Mouse (Mus musculus) gastrocnemius, adult 8-10 months (tissue): ENCODE results near the gene Cpne6. TPM values are rescaled to one million over a fixed set of nuclear protein-coding genes. Genes with fewer than 3 reads are reported as not detected.

Experiments used
- DNase-seq, 2 experiments: peaks; one replicate each; pipeline ENCODE4 v3.0.0; 2022; ENCODE audit warnings: low spot score in 2 of 2
- total RNA-seq, 4 experiments: library from RNA; stranded (reverse); gene quantifications; 2 replicates each; pipeline ENCODE4 v1.2.4; 2022

The Cpne6 gene
- total RNA-seq, 4 experiments from 2014 or later: not detected

GRCm38 (mm10) chr14:55496761-55497448 lies 13.3 kb upstream of the Cpne6 start:
- DNase-seq: no peak

GRCm38 (mm10) chr14:55497449-55497821 lies 12.8 kb upstream of the Cpne6 start:
- peak; percentile 52 to 63 for DNase-seq

DNA sequence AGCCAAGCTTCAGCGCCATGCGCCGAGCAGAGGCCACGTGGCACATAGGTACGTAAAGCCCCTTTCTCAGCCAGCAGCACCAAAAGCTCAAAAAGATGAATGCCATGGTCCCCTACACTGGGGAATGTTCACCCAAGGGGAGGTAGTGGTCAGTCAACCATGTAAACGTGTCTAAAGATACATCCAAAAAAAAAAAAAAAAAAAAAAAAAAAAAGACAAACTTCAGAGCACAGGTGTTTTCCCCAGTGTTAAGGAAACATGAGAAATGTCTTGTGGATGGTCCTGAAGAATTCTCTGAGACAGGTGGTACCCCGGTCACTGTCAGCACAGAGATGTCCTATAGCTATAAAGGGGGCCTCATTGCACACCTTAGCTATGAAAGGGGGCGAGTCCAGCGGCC lies 4.6 kb upstream of the Cpne6 start:
- no peak for DNase-seq

DNA sequence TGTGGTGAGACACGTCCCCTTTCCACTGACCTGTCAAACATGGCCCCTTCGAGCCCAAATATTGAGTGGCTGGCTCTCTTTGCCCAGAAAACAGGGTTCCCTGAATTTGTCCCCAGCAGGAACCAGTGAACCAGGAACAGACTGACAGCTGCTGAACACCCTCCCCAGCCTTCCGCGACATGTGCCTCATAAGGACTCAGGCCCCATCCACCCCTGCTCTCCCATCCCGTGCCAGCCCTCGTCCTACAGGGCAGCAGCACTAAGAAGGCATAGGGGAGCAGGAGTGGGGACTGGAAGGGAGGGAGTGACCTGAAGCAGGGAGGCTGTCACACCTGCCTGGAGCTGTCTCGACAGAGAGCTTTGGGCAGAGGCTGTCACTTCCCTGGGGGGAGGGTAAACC lies 2.4 kb upstream of the Cpne6 start:
- no peak for DNase-seq

DNA sequence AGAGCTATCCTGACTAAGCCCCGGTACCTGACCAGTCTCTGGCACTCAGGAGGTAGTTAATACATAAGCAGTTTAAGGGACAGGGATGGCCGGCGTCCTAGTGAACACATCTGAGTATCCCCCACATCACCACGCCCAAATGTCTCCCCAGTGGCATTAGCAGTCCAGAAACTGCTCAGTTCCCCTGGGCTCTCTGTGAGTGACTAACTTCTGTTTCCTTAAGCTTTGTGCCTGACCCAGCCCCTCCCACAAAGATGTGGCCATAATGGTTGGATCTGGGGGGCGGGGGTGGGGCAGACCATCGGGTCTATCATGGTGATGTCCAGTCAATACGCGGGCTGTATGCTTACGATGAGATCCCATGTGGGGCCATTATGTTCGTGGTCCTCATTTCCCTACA lies 705 bp upstream of the Cpne6 start:
- no peak for DNase-seq

GRCm38 (mm10) chr14:55511037-55511436 lies 792 bp downstream of the Cpne6 start:
- no peak for DNase-seq

DNA sequence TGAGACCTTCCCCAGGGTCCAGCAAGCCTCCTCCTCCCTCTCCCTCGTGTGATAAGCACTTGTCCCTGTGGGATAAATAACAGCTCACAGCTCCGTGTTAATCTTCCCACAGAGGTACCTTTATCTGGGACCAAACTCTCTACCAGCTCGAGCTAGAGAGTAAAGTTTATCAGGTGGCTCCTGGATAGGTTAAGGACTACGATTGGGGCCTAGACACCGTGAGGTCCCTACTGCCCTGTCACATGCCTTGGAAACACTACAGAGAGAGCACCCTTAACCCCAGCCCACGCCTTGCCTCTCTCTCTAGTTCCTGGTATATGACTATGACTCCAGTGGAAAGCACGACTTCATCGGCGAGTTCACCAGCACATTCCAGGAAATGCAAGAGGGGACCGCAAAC lies 3.7 kb downstream of the Cpne6 start:
- DNase-seq: no peak

DNA sequence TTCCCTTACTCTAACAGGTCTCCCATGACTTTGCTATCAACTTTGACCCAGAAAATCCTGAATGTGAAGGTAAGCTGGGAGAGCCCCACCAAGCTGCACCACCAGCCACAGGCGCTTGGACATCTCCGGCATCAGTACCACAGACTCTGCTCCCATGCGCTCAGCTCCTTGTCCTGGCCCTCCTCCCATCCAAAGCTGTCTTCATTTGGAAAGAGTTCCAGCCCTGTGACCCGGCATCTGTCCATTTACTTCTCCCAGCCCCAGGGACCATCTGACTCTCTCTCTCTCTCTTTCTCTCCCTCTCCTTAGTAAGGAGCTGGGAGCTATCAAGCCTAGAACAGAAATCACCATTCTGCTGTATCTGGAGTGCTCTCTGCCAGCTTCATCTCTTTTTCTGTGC lies 5.6 kb downstream of the Cpne6 start:
- no peak for DNase-seq

DNA sequence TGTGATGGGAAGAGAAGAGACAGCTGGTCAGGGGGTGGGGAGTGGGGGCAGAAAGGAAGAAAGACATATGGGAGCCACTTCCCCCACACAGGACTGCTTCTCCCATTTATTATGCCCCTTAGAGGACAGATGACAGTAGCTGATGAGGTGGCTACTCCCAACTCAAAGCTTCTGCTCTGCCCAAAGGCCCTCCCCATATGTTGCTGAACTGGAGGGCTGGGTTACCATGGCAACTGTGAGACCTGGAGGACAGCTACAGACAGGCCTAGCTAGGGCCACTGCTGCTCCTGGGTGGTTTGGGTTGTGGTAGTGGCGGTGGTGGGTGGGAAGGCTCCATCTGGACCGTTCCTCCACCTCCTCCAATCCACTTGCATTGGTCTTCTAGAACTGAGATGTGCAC lies 8.7 kb downstream of the Cpne6 start:
- DNase-seq: no peak

- DNase-seq: no peak
Measured at GRCm38 (mm10) chr14:55519604-55520003, 9.4 kb downstream of the Cpne6 start.

DNA sequence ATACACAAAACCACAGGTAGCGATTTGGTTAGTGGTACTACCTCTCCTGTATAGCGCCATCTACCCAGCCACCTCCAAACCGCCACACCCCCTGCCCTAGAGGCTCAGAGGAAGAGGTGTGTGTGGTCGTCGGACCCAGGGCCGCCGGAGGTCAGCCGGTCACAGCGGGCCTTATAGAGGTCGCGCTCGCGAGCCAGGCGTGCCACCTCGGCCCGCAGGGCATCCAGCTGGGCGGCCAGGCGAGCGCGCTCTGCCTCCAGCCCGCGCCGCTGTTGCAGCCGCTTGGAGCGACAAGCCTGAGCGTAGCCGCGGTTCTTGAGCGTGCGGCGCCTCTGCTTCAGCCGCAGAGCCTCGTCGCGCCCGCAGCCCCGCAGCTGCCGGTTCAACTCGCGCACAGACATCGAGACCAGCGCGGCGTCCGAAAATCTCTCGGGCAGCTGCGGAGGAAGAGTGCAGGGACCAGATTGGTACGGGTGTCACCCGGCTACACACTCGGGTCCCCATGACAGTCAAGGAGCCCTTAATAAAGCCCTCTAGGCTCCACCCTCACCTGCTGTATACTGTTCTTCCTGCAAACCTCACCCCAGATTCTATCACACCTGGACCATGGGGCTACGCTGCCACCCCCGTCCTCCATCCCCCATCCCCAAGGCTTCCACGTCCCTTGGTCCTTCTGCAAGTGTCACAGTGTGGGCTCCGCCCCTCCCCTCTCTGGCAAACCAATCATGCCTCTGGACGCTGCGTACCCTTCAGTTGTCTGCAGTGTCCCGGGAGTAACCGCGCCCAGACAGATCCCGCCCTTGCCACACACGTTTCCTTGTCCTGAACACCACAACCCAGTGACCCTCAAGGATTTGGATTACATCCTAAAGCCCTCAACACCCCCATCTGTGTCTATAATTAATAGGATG lies 10.5 kb downstream of the Cpne6 start:
- DNase-seq: no peak

DNA sequence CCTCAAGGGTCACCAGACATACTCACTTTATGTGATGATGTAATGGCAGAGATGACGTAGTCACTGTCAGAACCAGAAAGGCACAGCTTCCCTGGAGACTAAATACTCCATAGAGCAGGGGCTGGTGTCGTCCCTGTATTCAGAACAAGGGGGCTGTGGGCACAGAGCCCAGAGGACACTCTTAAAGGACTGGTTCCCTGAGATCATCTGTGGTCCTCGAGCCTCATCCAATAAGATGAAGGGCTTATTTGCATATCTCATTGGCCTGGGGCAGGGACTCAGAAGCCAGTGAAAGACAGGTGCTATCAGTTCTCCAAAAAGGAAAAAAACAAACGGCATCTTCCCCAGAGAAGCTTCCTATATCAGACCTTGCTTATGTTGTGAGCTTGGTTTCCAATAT lies 13.8 kb downstream of the Cpne6 start:
- DNase-seq: no peak

GRCm38 (mm10) chr14:55524785-55525184 lies 14.5 kb downstream of the Cpne6 start, which contains the start of gene Nrl:
Nrl (minus strand) TSS chr14:55524981.
- DNase-seq: no peak

GRCm38 (mm10) chr14:55526674-55527073 lies 16.4 kb downstream of the Cpne6 start:
- DNase-seq: no peak

DNA sequence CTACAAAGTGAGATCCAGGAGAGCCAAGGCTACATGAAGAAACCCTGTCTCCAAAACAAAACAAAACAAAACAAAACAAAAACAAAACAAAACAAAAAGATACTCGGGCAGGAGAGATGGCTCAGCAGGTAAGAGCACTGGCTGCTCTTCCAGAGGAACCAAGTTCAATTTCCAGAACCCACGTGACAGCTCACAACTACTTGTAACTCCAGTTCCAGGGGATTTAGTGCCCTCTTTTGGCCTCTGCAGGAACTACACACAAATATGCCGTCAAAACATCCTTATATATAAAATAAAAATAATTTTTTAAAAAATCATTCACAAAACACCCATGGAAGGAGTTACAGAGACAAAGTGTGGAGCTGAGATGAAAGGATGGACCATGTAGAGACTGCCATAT lies 17.7 kb downstream of the Cpne6 start:
- DNase-seq: no peak

DNA sequence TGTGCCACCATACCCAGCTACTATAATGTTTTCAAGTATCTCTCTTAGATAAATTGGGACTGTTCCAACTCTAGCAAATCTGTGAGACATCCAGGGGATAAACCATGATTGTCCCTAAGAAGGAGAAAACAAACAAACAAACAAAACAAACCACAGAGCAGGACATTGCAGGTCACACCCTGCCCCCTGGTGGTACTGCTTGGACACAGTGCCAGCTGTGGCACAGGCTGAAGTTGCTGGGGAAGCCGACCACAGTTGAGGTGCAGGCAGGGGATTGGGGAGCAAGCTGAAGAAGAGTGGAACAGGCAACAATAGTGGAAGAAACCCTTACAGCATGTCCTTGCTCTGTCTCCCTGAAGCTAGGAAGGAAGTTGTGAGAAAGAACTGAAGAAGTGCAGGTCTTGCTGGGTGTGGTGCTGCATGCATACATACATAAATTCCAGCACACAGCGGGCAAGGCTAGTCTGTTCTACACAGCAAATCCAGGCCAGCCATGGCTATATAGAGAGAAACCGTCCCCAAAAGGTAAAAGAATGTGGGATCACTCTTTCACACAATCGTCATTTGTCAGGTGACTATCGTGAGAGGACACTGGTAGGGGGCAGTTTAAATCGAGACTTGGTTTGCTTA lies 26.0 kb downstream of the Cpne6 start:
- DNase-seq: no peak

- DNase-seq: peak; percentile 81 to 89
Measured at GRCm38 (mm10) chr14:55540067-55540786, 30.0 kb downstream of the Cpne6 start, which contains the start of gene Pck2. Pck2 (plus strand) TSS chr14:55540266.

DNA sequence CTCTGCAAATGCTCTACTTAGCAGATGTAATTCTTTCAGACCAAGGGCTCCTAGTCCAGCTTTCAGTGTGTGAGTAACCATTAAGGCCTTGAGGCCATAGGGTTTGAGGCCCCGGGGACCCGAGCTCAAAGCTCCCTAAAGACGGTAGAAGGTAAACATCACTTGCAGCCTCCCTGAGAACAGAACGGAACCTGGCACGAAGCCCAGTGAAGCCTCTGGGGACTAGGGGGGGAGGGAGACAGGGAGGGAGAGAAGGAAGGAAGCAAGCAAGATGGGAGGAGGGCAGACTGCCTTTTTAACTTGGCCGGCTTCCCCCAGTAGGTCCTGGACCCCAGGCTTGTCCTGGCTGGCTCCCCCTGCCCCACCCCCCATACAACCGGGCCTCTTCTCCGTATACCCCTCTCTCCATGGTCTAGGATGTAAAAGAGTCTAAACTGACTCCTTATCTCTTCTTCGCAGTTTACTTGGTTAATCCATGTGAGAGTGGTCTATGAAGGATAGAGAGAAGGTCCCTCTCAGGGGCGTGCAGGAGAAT lies 30.6 kb downstream of the Cpne6 start:
- DNase-seq: peak; percentile 48 to 59

DNA sequence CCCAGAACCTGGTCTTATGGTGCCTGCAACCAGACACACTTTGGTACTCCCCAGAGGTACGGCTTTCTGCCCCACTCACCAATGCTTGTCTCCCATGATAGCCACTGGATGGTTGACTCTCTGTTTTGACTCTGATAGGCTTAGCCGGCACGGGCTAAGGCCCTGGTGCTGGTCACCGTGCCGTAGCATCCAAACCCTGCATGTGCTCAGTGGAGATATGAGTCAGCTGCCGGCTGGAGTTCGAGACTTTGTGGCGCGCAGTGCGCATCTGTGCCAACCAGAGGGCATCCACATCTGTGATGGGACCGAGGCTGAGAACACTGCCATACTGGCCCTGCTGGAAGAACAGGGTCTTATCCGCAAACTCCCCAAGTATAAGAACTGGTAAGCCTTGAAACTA lies 32.0 kb downstream of the Cpne6 start:
- no peak for DNase-seq

DNA sequence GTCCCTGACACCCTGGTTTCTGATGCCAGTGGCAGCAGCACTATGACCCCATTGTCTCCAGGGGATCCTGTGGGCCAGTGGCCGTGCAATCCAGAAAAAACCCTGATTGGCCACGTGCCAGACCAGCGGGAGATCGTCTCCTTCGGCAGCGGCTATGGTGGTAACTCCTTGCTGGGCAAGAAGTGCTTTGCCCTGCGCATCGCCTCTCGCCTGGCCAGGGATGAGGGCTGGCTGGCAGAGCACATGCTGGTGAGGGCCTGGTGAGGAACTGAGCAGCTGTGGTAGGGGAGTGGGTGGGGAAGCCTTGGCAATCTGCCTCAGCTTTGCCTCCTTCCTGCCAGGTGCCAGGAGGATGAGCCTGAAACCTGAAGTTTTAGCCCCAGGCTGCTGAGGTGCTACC lies 34.1 kb downstream of the Cpne6 start:
- DNase-seq: no peak

DNA sequence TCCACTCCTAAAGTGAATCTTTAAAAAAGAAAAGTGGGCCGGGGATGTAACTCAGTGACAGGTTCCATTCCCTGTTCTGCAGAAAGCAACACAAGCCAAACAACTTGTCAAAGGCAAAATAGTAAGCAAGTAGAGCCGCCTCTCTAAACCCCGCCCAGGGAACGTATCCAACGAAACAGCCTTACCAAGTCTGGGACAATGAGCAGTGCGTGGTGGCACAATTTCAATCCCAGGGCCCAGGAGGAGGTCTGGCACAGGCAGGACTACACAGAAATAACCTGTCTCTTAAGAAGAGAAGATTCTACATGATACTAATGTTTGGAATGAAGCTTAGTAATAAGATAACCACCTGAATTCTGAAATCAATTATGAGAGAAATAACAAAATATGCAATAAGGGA lies 39.9 kb downstream of the Cpne6 start:
- DNase-seq: no peak
